Mouse (Mus musculus) kidney, adult 2 months (tissue): ENCODE results near the gene Slc3a2.

Experiments
- CTCF ChIP-seq: fragments of 200-500 bp; conservative IDR thresholded peaks from 2 replicates; pipeline ENCODE4 v1.5.1; 2011; ENCODE audit warnings: low read depth, mild to moderate bottlenecking, control low read depth, low read length, moderate library complexity, mixed read lengths; ENCODE audit not compliant: insufficient read depth, insufficient read length
- POLR2A ChIP-seq: fragments of 200-500 bp; IDR thresholded peaks from one replicate; pipeline ENCODE4 v1.6.1; 2011; ENCODE audit warnings: low read depth, low read length, control low read depth

- no peak for TF ChIP-seq POLR2A
- TF ChIP-seq CTCF = no peak
These were observed 3.6 kb upstream of the Slc3a2 start for GRCm38 (mm10) chr19:8726609-8727390.
